Mouse (Mus musculus) midbrain, embryonic 13.5 days (tissue): ENCODE results near the gene Ppig. TPM values are rescaled to one million over a fixed set of nuclear protein-coding genes. Genes with fewer than 3 reads are reported as not detected.

Experiments used
- ATAC-seq: fragments of 200-750 bp; cut with Nextera tagmentation; 2 replicates; pipeline ENCODE4 v1.8.0; 2017; ENCODE audit warnings: mild to moderate bottlenecking, moderate TSS enrichment, moderate library complexity
- H3K27ac ChIP-seq: fragments of 300-500 bp; sonication (generic); 2 replicates; pipeline ENCODE4 v1.5.1; 2015; ENCODE audit warnings: inconsistent platforms, mild to moderate bottlenecking, moderate library complexity
- H3K27me3 ChIP-seq: fragments of 300-500 bp; sonication (generic); 2 replicates; pipeline ENCODE4 v1.6.1; 2015; ENCODE audit warnings: mild to moderate bottlenecking, inconsistent platforms
- H3K36me3 ChIP-seq: fragments of 300-500 bp; sonication (generic); 2 replicates; pipeline ENCODE4 v1.6.1; 2015; ENCODE audit warnings: mild to moderate bottlenecking, inconsistent platforms
- H3K4me1 ChIP-seq: fragments of 300-500 bp; sonication (generic); replicated peaks from 2 replicates; pipeline ENCODE4 v1.6.1; 2015; ENCODE audit warnings: inconsistent platforms
- H3K4me2 ChIP-seq: fragments of 300-500 bp; sonication (generic); replicated peaks from 2 replicates; pipeline ENCODE4 v1.6.1; 2015; ENCODE audit warnings: moderate library complexity, mild to moderate bottlenecking, inconsistent platforms
- H3K4me3 ChIP-seq: fragments of 300-500 bp; sonication (generic); replicated peaks from 2 replicates; pipeline ENCODE4 v1.5.1; 2015; ENCODE audit warnings: mild to moderate bottlenecking, inconsistent platforms
- H3K9ac ChIP-seq: fragments of 300-500 bp; sonication (generic); replicated peaks from 2 replicates; pipeline ENCODE4 v1.6.1; 2015; ENCODE audit warnings: mild to moderate bottlenecking, inconsistent platforms
- H3K9me3 ChIP-seq: fragments of 300-500 bp; sonication (generic); 2 replicates; pipeline ENCODE4 v1.6.1; 2016; ENCODE audit warnings: mild to moderate bottlenecking, inconsistent platforms
- WGBS: fragments of 180-500 bp; shearing (Covaris S2); methylation state at CpG from one replicate; pipeline ENCODE4 v1.1.7; 2015; 5-methylcytosine and 5-hydroxymethylcytosine counted together
- polyA plus RNA-seq: library from polyadenylated mRNA; unstranded; fragments of >200 nt; fragmentation: Nextera tagmentation; extraction: Ambion mirVana; gene quantifications from 2 replicates; pipeline ENCODE4 v1.2.1, GENCODE M21; 2015

Gene Ppig
- polyA plus RNA-seq, 1 experiment from 2014 or later, result 137 TPM

DNA sequence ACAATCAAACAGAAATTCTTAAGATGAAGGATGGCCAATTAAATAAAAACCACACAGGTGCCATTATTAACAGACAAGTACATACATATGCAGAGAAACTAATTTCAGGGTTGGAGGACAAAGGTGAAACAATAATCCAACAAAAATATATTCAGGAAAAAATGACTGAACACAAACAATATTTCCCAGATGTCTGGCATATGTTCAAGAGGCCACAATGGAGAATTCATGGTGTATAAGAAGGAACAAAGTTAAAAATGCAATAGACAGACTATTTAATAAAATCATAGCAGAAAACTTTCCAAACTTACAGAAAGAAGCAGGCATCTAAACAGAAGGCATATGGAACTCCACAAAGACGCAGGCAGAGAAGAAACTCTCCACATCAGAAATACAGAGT, 42.4 kb downstream of the Ppig start:
- no peak overlapping the region for H3K9ac ChIP-seq
- H3K4me2 ChIP-seq, result no peak overlapping the region
- H3K4me1 ChIP-seq, result peaks cover 9% of the 10 kb centered on the region; the same call in 1 of the 2 replicates
- 81% methylated on average over 1 of the region's 1 CpGs for WGBS
- H3K27me3 ChIP-seq, result no peaks in the 10 kb centered on the region
- H3K4me3 ChIP-seq, result no peak overlapping the region
- peaks cover 8% of the 10 kb centered on the region; the same call in 1 of the 2 replicates for H3K36me3 ChIP-seq
- H3K9me3 ChIP-seq, result no peaks in the 10 kb centered on the region
- ATAC-seq, result no peak
- no peak overlapping the region for H3K27ac ChIP-seq

DNA sequence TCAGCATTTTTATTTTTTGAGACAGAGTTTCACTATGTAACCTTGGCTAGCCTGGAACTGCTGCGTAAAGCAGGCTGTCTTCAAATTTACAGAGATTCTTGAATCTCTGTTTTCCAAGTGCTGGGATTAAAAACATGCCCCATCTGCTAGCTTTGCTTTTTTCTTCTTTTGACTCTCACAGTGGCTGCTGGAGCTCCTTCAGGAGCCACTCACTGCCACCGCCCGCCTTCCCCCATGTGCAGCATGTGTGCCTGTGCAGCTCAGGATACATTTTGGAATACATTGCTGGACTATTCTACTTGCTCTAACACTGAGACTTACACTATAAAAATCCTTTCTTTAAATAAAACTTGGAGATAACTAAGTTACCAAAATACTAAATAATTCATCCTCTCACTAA, 51.0 kb downstream of the Ppig start:
- no peaks in the 10 kb centered on the region for H3K4me1 ChIP-seq
- H3K4me2 ChIP-seq, result no peak overlapping the region
- H3K27ac ChIP-seq, result no peak overlapping the region
- H3K36me3 ChIP-seq, result peaks cover 36% of the 10 kb centered on the region
- no peaks in the 10 kb centered on the region for H3K9me3 ChIP-seq
- no peaks in the 10 kb centered on the region for H3K27me3 ChIP-seq
- WGBS, result 97% methylated on average over 3 of the region's 3 CpGs
- no peak for ATAC-seq
- no peak overlapping the region for H3K9ac ChIP-seq
- no peak overlapping the region for H3K4me3 ChIP-seq

DNA sequence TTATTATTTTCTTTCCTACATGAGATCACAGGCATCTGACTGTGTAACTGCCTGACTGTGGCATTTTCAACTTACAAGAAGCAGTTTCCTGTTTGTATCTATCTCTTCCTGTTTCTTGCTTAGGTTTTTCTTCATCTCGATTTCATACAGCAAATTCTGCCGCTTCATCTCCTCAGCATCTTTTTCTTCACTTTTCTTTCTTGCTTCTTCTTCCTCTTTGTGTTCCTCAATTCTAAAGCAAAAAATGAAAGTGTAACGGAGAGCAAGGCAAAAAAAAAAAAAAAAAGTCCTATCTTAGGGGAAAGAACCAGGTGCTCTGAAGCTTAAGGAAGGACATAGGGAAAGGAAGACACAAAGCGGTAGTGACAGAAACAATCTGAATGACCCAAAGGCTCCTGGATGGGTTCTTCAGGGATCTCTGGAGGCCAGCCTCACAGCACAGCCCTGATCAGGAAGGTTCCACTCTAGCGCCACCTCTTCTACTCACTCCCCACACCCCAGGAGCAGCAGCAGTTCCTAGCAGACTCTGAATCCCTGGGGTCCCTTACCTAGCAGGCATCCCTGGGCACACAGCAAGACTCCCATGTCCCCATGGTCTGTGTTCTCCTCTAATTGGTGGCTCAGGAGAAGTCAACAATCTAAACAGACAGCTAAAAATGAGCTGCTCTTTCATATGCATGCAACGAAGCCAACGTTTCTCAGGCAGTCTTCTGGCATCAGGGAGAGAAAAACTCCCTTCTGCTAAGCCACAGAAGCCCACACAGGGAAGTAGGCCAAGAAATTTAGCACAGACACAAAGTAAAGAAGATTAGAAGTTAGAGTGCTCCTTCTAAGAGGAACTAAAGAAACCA, 55.9 kb downstream of the Ppig start:
- no peak overlapping the region for H3K4me2 ChIP-seq
- WGBS, result 73% methylated on average over 7 of the region's 7 CpGs
- H3K9ac ChIP-seq, result no peak overlapping the region
- no peak overlapping the region for H3K27ac ChIP-seq
- no peak for ATAC-seq
- H3K4me1 ChIP-seq, result no peaks in the 10 kb centered on the region
- no peaks in the 10 kb centered on the region for H3K27me3 ChIP-seq
- H3K9me3 ChIP-seq, result no peaks in the 10 kb centered on the region
- no peak overlapping the region for H3K4me3 ChIP-seq
- H3K36me3 ChIP-seq, result peaks cover 50% of the 10 kb centered on the region

DNA sequence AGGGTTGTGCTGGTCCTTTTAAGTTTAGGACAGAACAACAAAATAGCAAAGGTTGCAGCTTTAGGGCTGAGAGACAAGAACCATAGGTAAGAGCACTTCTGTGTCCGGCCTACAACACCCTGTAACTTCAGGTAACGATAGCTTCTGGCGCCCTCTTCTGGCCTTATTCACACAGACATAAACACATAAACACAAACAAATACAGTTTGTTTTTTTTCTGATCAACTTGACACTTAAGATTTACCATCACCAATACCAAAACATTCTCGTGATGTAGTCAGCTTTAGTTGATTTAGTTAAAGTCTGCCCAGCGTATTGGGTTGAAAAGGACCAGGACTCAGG, 56.5 kb downstream of the Ppig start:
- no peak for ATAC-seq
- Histone ChIP-seq H3K27me3 (no peaks in the 10 kb centered on the region), H3K4me2 (no peak overlapping the region), H3K9me3 (no peaks in the 10 kb centered on the region), H3K9ac (no peak overlapping the region), H3K36me3 (peaks cover 46% of the 10 kb centered on the region), H3K4me1 (no peaks in the 10 kb centered on the region), H3K4me3 (no peak overlapping the region), H3K27ac (no peak overlapping the region)
- WGBS, result 41% methylated on average over 5 of the region's 5 CpGs

DNA sequence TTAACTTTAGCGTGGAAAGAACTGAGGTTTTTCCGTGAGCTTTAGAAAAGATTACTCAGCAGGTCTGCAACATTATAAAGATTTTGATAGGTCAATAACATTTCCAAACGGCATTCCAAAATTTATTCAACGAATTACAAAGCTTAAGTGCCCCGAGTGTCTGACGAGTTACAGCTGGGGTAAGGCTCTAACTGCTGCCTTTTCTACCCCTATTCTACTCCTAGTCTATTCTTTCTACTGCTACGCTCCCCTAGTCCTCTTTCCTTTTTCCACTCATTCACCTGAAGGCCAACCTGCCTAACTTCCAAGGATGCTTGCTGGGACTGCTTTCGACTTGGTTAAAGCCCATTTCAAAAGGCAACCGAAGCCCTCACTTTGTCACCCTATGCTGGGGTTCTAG, 66.6 kb downstream of the Ppig start:
- Histone ChIP-seq H3K4me3 (peak overlapping the region; percentile 73), H3K36me3 (peaks cover 36% of the 10 kb centered on the region), H3K9ac (peak overlapping the region; percentile 78), H3K4me2 (peak overlapping the region; percentile 89), H3K4me1 (peaks cover 20% of the 10 kb centered on the region), H3K27me3 (no peaks in the 10 kb centered on the region), H3K9me3 (no peaks in the 10 kb centered on the region), H3K27ac (peak overlapping the region; percentile 94; the same call in 1 of the 2 replicates)
- WGBS, result 26% methylated on average over 9 of the region's 9 CpGs
- ATAC-seq, result peak; percentile 61

DNA sequence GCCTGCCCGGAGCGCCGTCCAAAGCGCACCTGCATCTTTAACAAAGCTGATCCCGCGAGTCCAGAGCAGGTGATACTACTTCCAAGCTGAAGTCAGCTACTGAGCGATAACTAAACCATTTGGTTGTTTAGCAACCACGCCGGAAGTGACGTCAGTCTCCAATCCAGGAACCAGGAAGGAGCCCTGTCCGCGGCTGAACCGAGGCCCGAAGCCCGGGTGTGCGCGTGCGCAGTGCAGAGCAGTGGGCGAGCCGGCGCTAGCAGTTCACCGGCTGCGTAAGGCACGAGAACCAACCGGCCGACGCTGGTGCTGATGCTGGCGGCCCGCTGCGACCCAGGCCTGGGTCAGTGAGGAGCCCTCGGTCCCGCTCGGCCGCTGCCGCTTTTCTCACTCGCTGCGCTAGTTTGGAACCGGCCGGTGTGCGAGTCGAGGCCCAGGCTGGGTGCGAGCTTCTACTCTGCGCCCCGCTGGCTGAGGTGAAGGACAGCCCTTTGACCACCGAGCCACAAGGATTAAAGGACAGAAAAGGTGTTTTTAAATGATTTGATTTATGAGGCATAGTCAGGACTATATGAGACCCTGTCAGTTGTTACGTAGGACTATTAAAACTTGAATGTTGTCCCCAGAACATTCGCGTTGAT, 67.2 kb downstream of the Ppig start, which contains the start of the genes Ccdc173 and Phospho2:
TSS of gene Ccdc173 (minus strand) at position 147 of the 641 bp plus-strand sequence.
TSS of gene Phospho2 (plus strand) at position 195 of the 641 bp plus-strand sequence.
- Histone ChIP-seq H3K4me2 (peak within 1 kb of the TSS; percentile 89), H3K27me3 (no peaks in the 10 kb centered on the region), H3K4me1 (peaks cover 20% of the 10 kb centered on the region), H3K9me3 (no peaks in the 10 kb centered on the region), H3K27ac (peak within 1 kb of the TSS; percentile 94), H3K4me3 (peak within 1 kb of the TSS; percentile 73), H3K36me3 (peaks cover 35% of the 10 kb centered on the region), H3K9ac (peak within 1 kb of the TSS; percentile 78)
- peak; percentile 96 for ATAC-seq
- 2% methylated on average over 48 of the region's 48 CpGs for WGBS

DNA sequence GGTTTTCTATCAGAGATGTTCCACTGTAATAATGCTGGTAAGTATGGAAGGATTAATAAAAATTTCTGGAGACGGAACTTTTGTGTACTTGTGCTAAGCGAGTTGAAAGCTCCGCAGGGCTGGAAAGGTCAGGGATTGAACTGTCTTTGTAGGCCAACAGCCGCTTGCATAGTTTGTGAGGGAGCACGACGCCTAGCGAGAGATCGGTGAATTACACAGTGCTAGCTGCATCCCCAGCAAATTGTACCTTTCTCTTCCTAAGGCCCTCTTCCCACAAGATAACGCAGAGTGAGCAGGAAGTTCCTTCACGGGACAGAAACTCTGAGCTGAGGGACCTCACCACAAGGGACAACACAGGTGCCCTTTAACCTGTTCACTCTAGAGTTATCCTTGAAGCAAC, 67.9 kb downstream of the Ppig start:
- H3K9ac ChIP-seq, result peak overlapping the region; percentile 78
- H3K4me1 ChIP-seq, result peaks cover 20% of the 10 kb centered on the region
- H3K4me3 ChIP-seq, result peak overlapping the region; percentile 73
- ATAC-seq, result 0 out of 2 replicates have a peak, but pooled peaks have one; percentile 32
- no peaks in the 10 kb centered on the region for H3K9me3 ChIP-seq
- peaks cover 42% of the 10 kb centered on the region for H3K36me3 ChIP-seq
- peak overlapping the region; percentile 94; the same call in 1 of the 2 replicates for H3K27ac ChIP-seq
- 1% methylated on average over 10 of the region's 10 CpGs for whole genome bisulfite sequencing
- peak overlapping the region; percentile 89 for H3K4me2 ChIP-seq
- H3K27me3 ChIP-seq, result no peaks in the 10 kb centered on the region

DNA sequence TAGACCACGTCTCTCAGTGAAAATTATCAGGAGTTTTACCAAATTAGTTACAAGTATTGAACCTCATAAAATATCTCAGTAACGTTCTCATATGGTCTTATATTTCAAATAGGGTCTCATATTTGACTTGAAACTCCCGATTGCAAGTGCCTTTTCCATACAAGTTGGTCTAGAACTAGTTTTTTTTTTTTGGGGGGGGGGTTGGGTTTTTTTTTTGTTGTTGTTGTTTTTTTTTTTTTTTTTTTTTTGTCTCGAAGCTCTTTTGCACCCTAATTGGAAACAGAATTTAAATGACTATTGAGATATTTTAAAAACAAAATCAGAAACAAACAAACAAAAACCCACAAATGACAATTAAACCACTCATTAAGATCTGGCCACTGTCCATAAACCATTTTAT, 68.4 kb downstream of the Ppig start:
- Histone ChIP-seq H3K27me3 (no peaks in the 10 kb centered on the region), H3K4me1 (peaks cover 20% of the 10 kb centered on the region), H3K9me3 (no peaks in the 10 kb centered on the region), H3K36me3 (peaks cover 42% of the 10 kb centered on the region), H3K4me3 (peak overlapping the region; percentile 73), H3K27ac (no peak overlapping the region), H3K9ac (no peak overlapping the region), H3K4me2 (peak overlapping the region; percentile 89)
- ATAC-seq, result no peak
- WGBS, result 80% methylated on average over 4 of the region's 4 CpGs

DNA sequence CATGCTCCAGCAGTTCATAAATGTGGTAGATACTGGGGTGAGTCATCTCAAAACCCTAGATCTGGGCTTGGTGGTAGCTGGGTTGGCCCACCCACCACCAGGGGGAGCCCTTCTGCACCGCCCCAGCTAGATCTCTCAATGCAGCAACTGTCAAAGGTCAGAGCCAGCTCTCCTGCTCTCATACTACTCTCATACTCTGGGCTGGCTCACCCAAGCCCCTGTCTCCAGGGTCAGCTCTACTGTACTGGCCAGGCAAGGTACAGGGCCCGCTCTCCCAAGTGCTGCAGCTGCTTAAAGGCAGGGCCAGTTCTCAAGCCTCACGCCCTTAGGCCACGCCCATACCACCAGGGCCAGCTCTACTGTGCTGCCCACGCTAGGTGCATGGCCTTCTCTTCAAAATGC, 80.6 kb downstream of the Ppig start:
- peak; percentile 65; the same call in 1 of the 2 replicates for ATAC-seq
- Histone ChIP-seq H3K27ac (no peak overlapping the region), H3K27me3 (no peaks in the 10 kb centered on the region), H3K9ac (no peak overlapping the region), H3K9me3 (no peaks in the 10 kb centered on the region), H3K4me3 (no peak overlapping the region), H3K4me1 (no peaks in the 10 kb centered on the region), H3K4me2 (no peak overlapping the region), H3K36me3 (peaks cover under 1% of the 10 kb centered on the region; the same call in 1 of the 2 replicates)
- WGBS, result 51% methylated on average over 5 of the region's 5 CpGs

Other genes with a start within 250 kb of the Ppig start
- gene Lrp2, start 136.5 kb upstream of the Ppig start, polyA plus RNA-seq, result 2.2 and 3.7 TPM in 2 replicates
- gene Bbs5, start 75.4 kb upstream of the Ppig start, polyA plus RNA-seq, result 24.3 and 24.8 TPM in 2 replicates
- 0.13 and 0.18 TPM in 2 replicates for gene Klhl41, start 52.4 kb upstream of the Ppig start, polyA plus RNA-seq
- gene Fastkd1, start 9.0 kb upstream of the Ppig start, polyA plus RNA-seq, result 13.2 and 14.8 TPM in 2 replicates
- gene Ccdc173, start 67.0 kb downstream of the Ppig start, polyA plus RNA-seq, result 4.2 and 4.8 TPM in 2 replicates
- 40.8 and 43.6 TPM in 2 replicates for gene Phospho2, start 67.1 kb downstream of the Ppig start, polyA plus RNA-seq
- 59.8 and 60.0 TPM in 2 replicates for gene Klhl23, start 99.4 kb downstream of the Ppig start, polyA plus RNA-seq
- gene Ssb, start 139.0 kb downstream of the Ppig start, polyA plus RNA-seq, result 370 and 407 TPM in 2 replicates
- gene Mettl5, start 163.1 kb downstream of the Ppig start, polyA plus RNA-seq, result 33.2 and 35.1 TPM in 2 replicates
- 20.6 and 21.4 TPM in 2 replicates for gene Ubr3, start 174.7 kb downstream of the Ppig start, polyA plus RNA-seq